Mouse (Mus musculus) kidney, postnatal 0 days (tissue): Measurements from ENCODE around the gene Mrps6. TPM values are rescaled to one million over a fixed set of nuclear protein-coding genes. Genes with fewer than 3 reads are reported as not detected.

ENCODE experiments used
- ATAC-seq: fragments of 200-750 bp; cut with Nextera tagmentation; replicated peaks from 2 replicates; pipeline ENCODE4 v1.8.0; 2017; ENCODE audit warnings: low read depth, moderate number of reproducible peaks, moderate TSS enrichment, moderate library complexity; ENCODE audit not compliant: low FRiP score
- DNase-seq: peaks from one replicate; pipeline ENCODE4 v3.0.0-alpha.2; 2016; ENCODE audit warnings: low spot score
- H3K27ac ChIP-seq: fragments of 300-500 bp; sonication (generic); 2 replicates; pipeline ENCODE4 v1.5.1; 2014; ENCODE audit warnings: mild to moderate bottlenecking
- H3K27me3 ChIP-seq: fragments of 300-500 bp; sonication (generic); 2 replicates; pipeline ENCODE4 v1.6.1; 2014; ENCODE audit warnings: low read length, mixed read lengths; ENCODE audit not compliant: insufficient read depth
- H3K36me3 ChIP-seq: fragments of 300-500 bp; sonication (generic); 2 replicates; pipeline ENCODE4 v1.6.1; 2014; ENCODE audit warnings: low read length, mixed read lengths; ENCODE audit not compliant: insufficient read depth
- H3K4me1 ChIP-seq: fragments of 300-500 bp; sonication (generic); replicated peaks from 2 replicates; pipeline ENCODE4 v1.6.1; 2014; ENCODE audit warnings: antibody characterized with exemption, low read length, mixed read lengths; ENCODE audit not compliant: insufficient read depth
- H3K4me2 ChIP-seq: fragments of 300-500 bp; sonication (generic); 2 replicates; pipeline ENCODE4 v1.6.1; 2014; ENCODE audit warnings: mild to moderate bottlenecking, low read length, moderate library complexity, mixed read lengths
- H3K4me3 ChIP-seq: fragments of 300-500 bp; sonication (generic); replicated peaks from 2 replicates; pipeline ENCODE4 v1.5.1; 2014; ENCODE audit warnings: low read depth, low read length
- H3K9ac ChIP-seq: fragments of 300-500 bp; sonication (generic); 2 replicates; pipeline ENCODE4 v1.6.1; 2014; ENCODE audit warnings: low read depth, low read length
- H3K9me3 ChIP-seq: fragments of 300-500 bp; sonication (generic); replicated peaks from 2 replicates; pipeline ENCODE4 v1.6.1; 2016; ENCODE audit warnings: low read length, inconsistent platforms, mixed read lengths
- CTCF ChIP-seq: IDR thresholded peaks from 2 replicates; pipeline ENCODE4 v1.5.1; 2016; ENCODE audit warnings: antibody characterized with exemption, low read depth, mild to moderate bottlenecking, moderate library complexity
- WGBS: fragments of 180-500 bp; shearing (Covaris S2); extraction: QIAGEN DNeasy Blood & Tissue Kit; methylation state at CpG from one replicate; pipeline ENCODE4 v1.1.7; 2014; 5-methylcytosine and 5-hydroxymethylcytosine counted together
- polyA plus RNA-seq: library from polyadenylated mRNA; unstranded; fragments of >200 nt; fragmentation: Nextera tagmentation; extraction: Ambion mirVana; gene quantifications from 2 replicates; pipeline ENCODE4 v1.2.1, GENCODE M21; 2015

The Mrps6 gene
- polyA plus RNA-seq, 1 experiment from 2014 or later, result 387 TPM

DNA sequence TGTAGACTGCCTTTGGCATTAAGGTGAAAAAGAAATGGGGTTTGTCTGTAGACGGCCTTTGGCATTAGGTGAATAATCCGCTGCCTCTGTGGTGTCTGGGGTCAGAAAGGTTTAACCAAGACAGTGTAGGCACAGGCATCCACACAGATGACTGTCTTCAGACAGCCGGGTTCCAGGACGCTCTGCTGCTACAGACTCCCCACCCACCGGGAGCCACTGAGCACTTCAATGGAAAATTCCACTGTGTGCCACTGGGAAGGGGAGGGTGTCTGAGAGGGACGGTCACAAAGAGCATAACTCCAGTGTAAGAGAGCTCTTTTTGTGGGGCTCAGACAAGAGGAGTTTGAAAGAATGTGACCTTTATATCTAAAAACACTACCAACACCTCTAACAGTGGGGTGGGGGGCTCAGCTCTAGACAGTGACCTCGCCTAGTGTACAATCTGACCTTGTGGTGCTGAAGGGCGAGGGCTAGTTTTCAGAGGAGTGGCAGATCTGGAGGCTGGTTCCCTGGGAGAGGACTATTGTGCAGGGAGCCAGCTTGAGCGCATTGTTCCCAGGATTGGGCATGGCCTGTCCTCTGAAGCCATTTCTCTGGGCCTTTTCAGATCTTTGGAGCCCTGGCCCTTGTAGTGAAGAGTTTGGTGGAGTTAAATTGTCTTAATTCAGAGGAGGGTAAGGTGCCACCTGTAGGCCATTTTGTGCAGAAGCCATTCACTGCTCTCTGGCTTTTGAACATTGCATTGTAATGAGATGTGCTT is 45.7 kb downstream of the Mrps6 start:
- Histone ChIP-seq H3K27ac (peak overlapping the region; percentile 72), H3K36me3 (peaks cover 11% of the 10 kb centered on the region; the same call in 1 of the 2 replicates), H3K4me1 (peaks cover 14% of the 10 kb centered on the region; the same call in 1 of the 2 replicates), H3K4me2 (no peak overlapping the region), H3K27me3 (no peaks in the 10 kb centered on the region), H3K9me3 (no peaks in the 10 kb centered on the region), H3K4me3 (no peak overlapping the region), H3K9ac (no peak overlapping the region)
- WGBS, result 53% methylated on average over 9 of the region's 9 CpGs
- peak; percentile 56 for TF ChIP-seq CTCF
- ATAC-seq (peak; percentile 56), DNase-seq (peak; percentile 51)

DNA sequence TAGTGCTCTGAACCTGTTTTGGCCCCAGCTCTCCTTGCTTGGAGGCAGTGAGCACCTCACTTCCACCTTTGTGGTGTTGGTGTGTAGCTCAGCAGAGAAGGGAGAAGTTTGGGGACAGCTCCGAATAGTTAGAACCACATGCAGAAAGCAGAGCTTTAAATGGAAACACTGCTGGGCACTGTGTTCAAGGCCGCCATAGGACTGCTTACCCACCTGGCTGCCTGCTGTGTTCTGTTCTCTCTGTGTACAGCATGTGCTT is 46.2 kb downstream of the Mrps6 start:
- H3K9me3 ChIP-seq, result no peaks in the 10 kb centered on the region
- WGBS, result 90% methylated on average over 2 of the region's 2 CpGs
- no peak overlapping the region for H3K4me3 ChIP-seq
- no peak overlapping the region for H3K9ac ChIP-seq
- peaks cover 11% of the 10 kb centered on the region; the same call in 1 of the 2 replicates for H3K36me3 ChIP-seq
- H3K27ac ChIP-seq, result peak overlapping the region; percentile 72
- H3K27me3 ChIP-seq, result no peaks in the 10 kb centered on the region
- no peak overlapping the region for H3K4me2 ChIP-seq
- no peak for TF ChIP-seq CTCF
- DNase-seq, result no peak
- peaks cover 14% of the 10 kb centered on the region; the same call in 1 of the 2 replicates for H3K4me1 ChIP-seq
- ATAC-seq, result no peak

DNA sequence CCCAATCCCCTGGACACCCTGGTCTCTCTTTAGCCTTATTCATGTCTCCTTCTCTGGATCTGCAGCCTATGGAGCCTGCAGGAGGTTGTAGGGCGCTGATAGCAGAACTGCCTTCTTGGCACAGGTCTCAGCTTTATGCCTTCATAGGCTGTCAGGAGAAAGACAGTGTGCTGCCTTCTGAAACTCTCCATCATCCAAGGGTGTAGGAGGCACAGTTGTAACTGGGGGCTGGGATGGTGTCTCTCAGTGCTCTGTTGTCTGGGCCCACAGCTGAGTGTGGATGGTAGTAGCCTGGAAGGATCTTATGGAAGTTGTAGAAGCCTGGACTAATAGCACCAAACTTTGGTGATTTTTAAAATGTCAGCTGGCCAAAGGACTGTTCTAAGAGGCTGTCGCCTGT is 46.9 kb downstream of the Mrps6 start:
- Histone ChIP-seq H3K4me3 (no peak overlapping the region), H3K4me1 (peaks cover 14% of the 10 kb centered on the region; the same call in 1 of the 2 replicates), H3K27me3 (no peaks in the 10 kb centered on the region), H3K9ac (no peak overlapping the region), H3K9me3 (no peaks in the 10 kb centered on the region), H3K36me3 (peaks cover 5% of the 10 kb centered on the region; the same call in 1 of the 2 replicates), H3K4me2 (no peak overlapping the region), H3K27ac (0 out of 2 replicates have a peak overlapping the region, but pooled peaks have one; percentile 27)
- TF ChIP-seq CTCF, result no peak
- WGBS, result 93% methylated on average over 2 of the region's 2 CpGs
- DNase-seq (no peak), ATAC-seq (no peak)

DNA sequence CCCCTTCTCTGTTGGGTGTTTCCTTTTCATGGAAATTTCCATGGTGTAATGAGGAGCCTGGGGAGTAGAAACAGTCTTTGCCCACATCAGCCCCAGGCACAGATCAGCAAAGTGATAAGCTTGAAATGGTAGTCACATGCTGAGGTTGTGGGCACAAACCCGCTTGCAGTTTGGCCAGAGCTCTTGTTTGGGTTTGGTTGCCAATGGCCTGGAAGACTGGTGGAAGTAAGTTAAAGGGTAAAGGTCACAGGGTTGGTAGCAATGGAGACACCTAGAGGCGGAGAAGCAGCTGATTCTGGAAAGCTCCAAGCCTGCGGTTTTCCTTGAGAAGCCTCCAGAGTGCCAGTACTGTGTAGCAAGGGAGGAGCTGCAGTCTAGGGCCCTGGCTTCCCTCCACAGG is 47.6 kb downstream of the Mrps6 start:
- Histone ChIP-seq H3K36me3 (0 out of 2 replicates have a peak, but pooled peaks cover 2% of the 10 kb centered on the region), H3K4me3 (no peak overlapping the region), H3K9me3 (no peaks in the 10 kb centered on the region), H3K4me2 (no peak overlapping the region), H3K4me1 (peaks cover 14% of the 10 kb centered on the region; the same call in 1 of the 2 replicates), H3K27ac (no peak overlapping the region), H3K9ac (no peak overlapping the region), H3K27me3 (no peaks in the 10 kb centered on the region)
- WGBS, result 72% methylated on average over 3 of the region's 3 CpGs
- no peak for DNase-seq
- ATAC-seq, result no peak
- TF ChIP-seq CTCF, result no peak

DNA sequence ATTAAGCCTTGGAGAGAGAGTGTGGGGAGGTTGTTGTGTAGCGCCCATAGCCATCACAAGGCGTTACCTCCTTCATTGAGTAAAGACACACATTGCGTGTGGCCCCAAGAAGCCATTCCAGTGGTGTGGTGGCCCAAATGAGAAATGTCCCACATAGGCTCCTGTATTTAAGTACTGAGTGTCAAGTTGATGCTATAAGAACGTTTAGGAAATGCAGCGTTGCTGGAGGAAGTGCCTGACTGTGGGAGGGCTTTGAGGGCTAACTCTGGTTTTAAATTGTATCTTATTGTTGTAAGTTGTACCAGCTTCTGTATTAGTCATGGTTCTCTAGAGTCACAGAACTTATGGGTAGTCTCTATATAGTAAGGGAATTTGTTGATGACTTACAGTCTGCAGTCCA is 49.3 kb downstream of the Mrps6 start:
- H3K4me2 ChIP-seq, result no peak overlapping the region
- no peak overlapping the region for H3K4me3 ChIP-seq
- no peaks in the 10 kb centered on the region for H3K9me3 ChIP-seq
- no peak for DNase-seq
- H3K36me3 ChIP-seq, result peaks cover 5% of the 10 kb centered on the region; the same call in 1 of the 2 replicates
- no peak overlapping the region for H3K27ac ChIP-seq
- 87% methylated on average over 5 of the region's 5 CpGs for WGBS
- peaks cover 14% of the 10 kb centered on the region; the same call in 1 of the 2 replicates for H3K4me1 ChIP-seq
- TF ChIP-seq CTCF, result no peak
- H3K9ac ChIP-seq, result no peak overlapping the region
- H3K27me3 ChIP-seq, result no peaks in the 10 kb centered on the region
- ATAC-seq, result no peak

DNA sequence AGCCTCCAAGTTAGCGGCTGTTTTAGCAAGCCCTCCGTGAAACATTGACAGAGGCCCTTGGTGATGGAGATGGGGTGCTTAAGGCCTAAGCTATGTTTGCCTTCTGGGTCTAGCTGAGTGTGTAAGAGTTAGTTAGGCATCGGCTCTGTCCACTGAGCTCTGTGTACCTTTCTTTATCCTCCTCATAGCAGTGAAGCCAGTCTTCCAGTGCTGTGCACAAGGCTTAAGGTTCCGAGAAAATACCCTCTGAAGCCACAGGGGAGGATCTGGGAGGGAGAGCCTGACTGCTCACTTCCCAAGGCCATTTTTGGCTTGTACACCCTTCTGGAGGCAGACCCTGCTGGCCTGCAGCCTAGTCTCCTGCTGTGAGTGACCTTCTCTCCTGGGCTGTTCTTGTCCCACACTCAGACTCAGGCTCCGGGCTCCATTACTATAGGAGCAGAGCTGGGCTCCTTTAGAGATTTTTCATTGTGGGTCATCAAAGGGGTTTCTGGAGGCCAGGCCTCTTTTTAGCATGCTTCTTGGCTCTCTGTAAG is 56.7 kb downstream of the Mrps6 start:
- no peaks in the 10 kb centered on the region for H3K27me3 ChIP-seq
- no peaks in the 10 kb centered on the region for H3K4me1 ChIP-seq
- DNase-seq (peak; percentile 23), ATAC-seq (no peak)
- H3K4me2 ChIP-seq, result no peak overlapping the region
- H3K9ac ChIP-seq, result no peak overlapping the region
- WGBS, result 70% methylated on average over 5 of the region's 5 CpGs
- no peak for TF ChIP-seq CTCF
- H3K9me3 ChIP-seq, result no peaks in the 10 kb centered on the region
- H3K36me3 ChIP-seq, result peaks cover 11% of the 10 kb centered on the region; the same call in 1 of the 2 replicates
- H3K4me3 ChIP-seq, result no peak overlapping the region
- no peak overlapping the region for H3K27ac ChIP-seq
